Mouse (Mus musculus) bone marrow macrophage, adult 2 months (primary cell): ENCODE results near the gene Ifne. TPM values are rescaled to one million over a fixed set of nuclear protein-coding genes. Genes with fewer than 3 reads are reported as not detected.
"Not testable (repeated sequence)": the region's sequence is repeated elsewhere in the genome, so short reads cannot be mapped to it uniquely, and the experiment has no call there.

Source experiments
- H3K27ac ChIP-seq: 2 replicates; pipeline ENCODE4 v1.5.1; 2012; ENCODE audit warnings: low read depth, low read length; ENCODE audit not compliant: insufficient read depth
- H3K4me1 ChIP-seq: 2 replicates; pipeline ENCODE4 v1.6.1; 2012; ENCODE audit warnings: low read length; ENCODE audit not compliant: control insufficient read depth, insufficient read depth
- H3K4me3 ChIP-seq: 2 replicates; pipeline ENCODE4 v1.5.1; 2012; ENCODE audit warnings: mild to moderate bottlenecking, low read length, moderate library complexity; ENCODE audit not compliant: insufficient read depth
- CTCF ChIP-seq: IDR thresholded peaks from 2 replicates; pipeline ENCODE4 v1.5.1; 2012; ENCODE audit warnings: low read depth, mild to moderate bottlenecking, low read length, moderate library complexity
- POLR2A ChIP-seq: IDR thresholded peaks from 2 replicates; pipeline ENCODE4 v1.6.1; 2012; ENCODE audit warnings: mild to moderate bottlenecking, low read depth, low read length, borderline replicate concordance
- polyA plus RNA-seq: library from polyadenylated mRNA; stranded (reverse); fragments of >200 nt; gene quantifications from 2 replicates; pipeline ENCODE4 v1.2.4, GENCODE M21; 2012; ENCODE audit not compliant: missing spikeins, insufficient read depth, insufficient read length

The Ifne gene
- polyA plus RNA-seq, 1 experiment: not detected

GRCm38 (mm10) chr4:88840058-88840457, 39.9 kb downstream of the Ifne start:
- TF ChIP-seq CTCF: no peak
- TF ChIP-seq POLR2A: no peak
- H3K27ac ChIP-seq: no peak overlapping the region
- H3K4me3 ChIP-seq: no peak overlapping the region
- no peaks in the 10 kb centered on the region for H3K4me1 ChIP-seq

- TF ChIP-seq CTCF: no peak
- TF ChIP-seq POLR2A: no peak
- Histone ChIP-seq H3K4me1 (no peaks in the 10 kb centered on the region), H3K4me3 (no peak overlapping the region)
Observed at GRCm38 (mm10) chr4:88838828-88839227, 41.2 kb downstream of the Ifne start.

GRCm38 (mm10) chr4:88835225-88835624, 44.8 kb downstream of the Ifne start, which contains the start of gene Ifna5:
TSS of gene Ifna5 (plus strand) at chr4:88835525.
- not testable (repeated sequence) for H3K27ac ChIP-seq, H3K4me3 ChIP-seq, H3K4me1 ChIP-seq

More at GRCm38 (mm10) chr4:88838828-88839227, 41.2 kb downstream of the Ifne start:
- no peak overlapping the region for H3K27ac ChIP-seq

- Histone ChIP-seq H3K4me1 (no peaks in the 10 kb centered on the region), H3K4me3 (no peak overlapping the region), H3K27ac (no peak overlapping the region)
- TF ChIP-seq CTCF (no peak), POLR2A (no peak)
Observed at GRCm38 (mm10) chr4:88830523-88830922, 49.5 kb downstream of the Ifne start.

Other genes with a start within 250 kb of the Ifne start
- gene C87499, start 245.8 kb downstream of the Ifne start, polyA plus RNA-seq: not detected in 2 replicates
- not detected in 2 replicates for gene Ifna13, start 235.7 kb downstream of the Ifne start, polyA plus RNA-seq
- not detected in 2 replicates for gene Ifna16, start 203.3 kb downstream of the Ifne start, polyA plus RNA-seq
- not detected in 2 replicates for gene Ifna2, start 196.3 kb downstream of the Ifne start, polyA plus RNA-seq
- not detected in 2 replicates for gene Ifnab, start 188.8 kb downstream of the Ifne start, polyA plus RNA-seq
- not detected in 2 replicates for gene Gm26566, start 158.4 kb downstream of the Ifne start, polyA plus RNA-seq
- gene Klhl9, start 157.7 kb downstream of the Ifne start, polyA plus RNA-seq: 60.5 and 64.8 TPM in 2 replicates
- gene Gm13271, start 125.3 kb downstream of the Ifne start, polyA plus RNA-seq: not detected in 2 replicates
- gene Gm13283, start 120.1 kb downstream of the Ifne start, polyA plus RNA-seq: not detected in 2 replicates
- not detected in 2 replicates for gene Gm13290, start 106.4 kb downstream of the Ifne start, polyA plus RNA-seq
- gene Gm13289, start 103.3 kb downstream of the Ifne start, polyA plus RNA-seq: not detected in 2 replicates
- not detected in 2 replicates for gene Gm13272, start 100.4 kb downstream of the Ifne start, polyA plus RNA-seq
- not detected in 2 replicates for gene Ifnz, start 98.1 kb downstream of the Ifne start, polyA plus RNA-seq
- not detected in 2 replicates for gene Gm13276, start 94.5 kb downstream of the Ifne start, polyA plus RNA-seq
- not detected in 2 replicates for gene Gm13277, start 91.6 kb downstream of the Ifne start, polyA plus RNA-seq
- gene Gm13278, start 88.7 kb downstream of the Ifne start, polyA plus RNA-seq: not detected in 2 replicates
- gene Gm13275, start 85.7 kb downstream of the Ifne start, polyA plus RNA-seq: not detected in 2 replicates
- not detected in 2 replicates for gene Gm13279, start 82.8 kb downstream of the Ifne start, polyA plus RNA-seq
- not detected in 2 replicates for gene Gm13285, start 80.5 kb downstream of the Ifne start, polyA plus RNA-seq
- gene Gm13287, start 76.9 kb downstream of the Ifne start, polyA plus RNA-seq: not detected in 2 replicates
- gene Gm13288, start 74.7 kb downstream of the Ifne start, polyA plus RNA-seq: not detected in 2 replicates
- not detected in 2 replicates for gene Ifna7, start 64.0 kb downstream of the Ifne start, polyA plus RNA-seq
- gene Ifna11, start 60.2 kb downstream of the Ifne start, polyA plus RNA-seq: not detected in 2 replicates
- gene Ifna6, start 52.8 kb downstream of the Ifne start, polyA plus RNA-seq: not detected in 2 replicates
- gene Ifna5, start 44.7 kb downstream of the Ifne start, polyA plus RNA-seq: not detected in 2 replicates
- gene Ifna4, start 38.3 kb downstream of the Ifne start, polyA plus RNA-seq: not detected in 2 replicates
- not detected in 2 replicates for gene Ifna1, start 30.1 kb downstream of the Ifne start, polyA plus RNA-seq